Mouse (Mus musculus) intestine, postnatal 0 days (tissue): ENCODE data around the gene Erp44. TPM values are rescaled to one million over a fixed set of nuclear protein-coding genes. Genes with fewer than 3 reads are reported as not detected.

Experiments
- ATAC-seq: fragments of 200-750 bp; cut with Nextera tagmentation; 2 replicates; pipeline ENCODE4 v1.8.0; 2017; ENCODE audit warnings: mild to moderate bottlenecking, moderate TSS enrichment, moderate library complexity
- H3K27ac ChIP-seq: fragments of 300-500 bp; sonication (generic); 2 replicates; pipeline ENCODE4 v1.5.1; 2014; ENCODE audit warnings: mild to moderate bottlenecking, low read depth, low read length, moderate library complexity
- H3K27me3 ChIP-seq: fragments of 300-500 bp; sonication (generic); replicated peaks from 2 replicates; pipeline ENCODE4 v1.6.1; 2014; ENCODE audit warnings: low read length, mixed read lengths; ENCODE audit not compliant: control insufficient read depth, insufficient read depth
- H3K36me3 ChIP-seq: fragments of 300-500 bp; sonication (generic); 2 replicates; pipeline ENCODE4 v1.6.1; 2014; ENCODE audit warnings: mild to moderate bottlenecking, moderate library complexity; ENCODE audit not compliant: control insufficient read depth, insufficient read depth
- H3K4me1 ChIP-seq: fragments of 300-500 bp; sonication (generic); replicated peaks from 2 replicates; pipeline ENCODE4 v1.6.1; 2014; ENCODE audit warnings: antibody characterized with exemption, low read length, mixed read lengths; ENCODE audit not compliant: control insufficient read depth, insufficient read depth
- H3K4me2 ChIP-seq: fragments of 300-500 bp; sonication (generic); replicated peaks from 2 replicates; pipeline ENCODE4 v1.6.1; 2014; ENCODE audit warnings: low read depth, mild to moderate bottlenecking, moderate library complexity
- H3K4me3 ChIP-seq: fragments of 300-500 bp; sonication (generic); 2 replicates; pipeline ENCODE4 v1.5.1; 2014; ENCODE audit warnings: low read depth, low read length
- H3K9ac ChIP-seq: fragments of 300-500 bp; sonication (generic); 2 replicates; pipeline ENCODE4 v1.6.1; 2014; ENCODE audit warnings: mild to moderate bottlenecking, low read depth, low read length
- H3K9me3 ChIP-seq: fragments of 300-500 bp; sonication (generic); 2 replicates; pipeline ENCODE4 v1.6.1; 2016; ENCODE audit warnings: mixed run types; ENCODE audit not compliant: control insufficient read depth
- CTCF ChIP-seq: sonication (generic); IDR thresholded peaks from 2 replicates; pipeline ENCODE4 v1.5.1; 2016; ENCODE audit warnings: low read depth, mild to moderate bottlenecking, control low read depth, antibody characterized with exemption, moderate library complexity
- WGBS: fragments of 180-500 bp; shearing (Covaris S2); extraction: QIAGEN DNeasy Blood & Tissue Kit; methylation state at CpG from one replicate; pipeline ENCODE4 v1.1.7; 2014; 5-methylcytosine and 5-hydroxymethylcytosine counted together
- microRNA counts: library from miRNA; unstranded; fragments of <30 nt; microRNA quantifications from one replicate; lab custom pipeline; 2016
- microRNA-seq: library from miRNA; unstranded; fragments of <30 nt; microRNA quantifications from one replicate; pipeline ENCODE4, GENCODE M21; 2016
- polyA plus RNA-seq: library from polyadenylated mRNA; unstranded; fragments of >200 nt; fragmentation: Nextera tagmentation; extraction: Ambion mirVana; gene quantifications from 2 replicates; pipeline ENCODE4 v1.2.1, GENCODE M21; 2015

Erp44 gene
- polyA plus RNA-seq, 1 experiment from 2014 or later = 78.8 TPM

DNA sequence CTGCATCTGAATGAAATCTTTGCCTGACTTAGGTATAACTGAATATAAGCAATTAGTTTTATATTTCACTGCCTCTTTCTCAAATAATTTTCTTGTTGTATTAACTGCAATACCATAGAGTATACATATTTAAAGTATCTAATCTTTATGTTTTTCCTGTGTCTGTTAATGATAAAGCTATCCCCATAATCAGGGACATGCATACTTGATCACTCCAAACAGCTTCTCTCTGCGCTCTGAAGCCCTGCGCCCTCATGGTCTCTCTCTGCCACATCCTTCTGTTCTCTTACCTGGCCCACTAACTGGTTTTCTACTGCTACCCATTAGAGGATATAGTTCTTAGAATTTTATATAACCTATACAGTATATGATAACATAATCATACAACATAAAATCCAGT is 129.9 kb downstream of the Erp44 start:
- WGBS = 89% methylated on average over 2 of the region's 2 CpGs
- H3K4me3 ChIP-seq = no peak overlapping the region
- no peaks in the 10 kb centered on the region for H3K36me3 ChIP-seq
- H3K27me3 ChIP-seq = no peaks in the 10 kb centered on the region
- H3K4me2 ChIP-seq = no peak overlapping the region
- H3K9me3 ChIP-seq = no peaks in the 10 kb centered on the region
- H3K27ac ChIP-seq = no peak overlapping the region
- no peak overlapping the region for H3K9ac ChIP-seq
- no peaks in the 10 kb centered on the region for H3K4me1 ChIP-seq
- ATAC-seq = no peak
- no peak for TF ChIP-seq CTCF

MicroRNA genes within 50 kb of the gene (microRNA counts, 519-probe panel; counts per million panel counts)
- microRNA mmu-miR-1958 (lab: Ali Mortazavi, UCI) = not detected

Small RNAs within 50 kb of the gene (microRNA-seq; reads per million reads assigned to microRNA genes)
- not detected for gene Mir1958

Other genes with a start within 250 kb of the Erp44 start
- gene Nr4a3, start 234.4 kb downstream of the Erp44 start, polyA plus RNA-seq = 0.27 and 0.42 TPM in 2 replicates
- gene Stx17, start 154.6 kb downstream of the Erp44 start, polyA plus RNA-seq = 15.1 and 16.2 TPM in 2 replicates
- gene Invs, start 202 bp upstream of the Erp44 start, polyA plus RNA-seq = 1.8 and 2.4 TPM in 2 replicates
- 16.8 and 18.1 TPM in 2 replicates for gene Tex10, start 193.9 kb upstream of the Erp44 start, polyA plus RNA-seq